Mouse (Mus musculus) adipocyte (in vitro differentiated cells): ENCODE measurements at regions not wholly inside any gene's neighbourhood (a gene's known extent, or its start where the extent isn't known, plus 50 kb on each side); places are given as distances from the start of the nearest gene placed in this dataset.

Experiments used
- DNase-seq: peaks from one replicate; pipeline ENCODE4 v3.0.0-alpha.2; 2016; ENCODE audit warnings: low spot score

- no peak for DNase-seq
These were observed 61.6 kb upstream of the Etaa1 start for GRCm38 (mm10) chr11:18015239-18015638.

DNA sequence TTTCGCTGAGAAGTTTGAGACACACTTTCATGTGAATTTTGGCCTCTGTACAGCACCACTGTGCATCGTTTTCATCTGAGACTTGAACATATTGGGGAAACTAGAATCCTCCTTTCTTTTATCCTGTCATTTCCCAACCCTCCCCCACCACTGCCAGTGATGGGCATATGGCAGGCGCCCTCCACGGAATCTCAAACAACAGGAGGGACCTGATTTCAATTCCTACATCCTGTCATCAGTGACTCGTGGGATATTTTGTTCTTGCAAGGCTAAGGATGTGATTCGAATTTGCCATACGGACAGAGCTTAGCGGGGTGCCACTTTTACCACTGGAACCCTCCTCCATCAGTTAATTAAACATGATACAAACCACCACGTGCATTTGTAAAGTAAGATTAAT lies 60.9 kb upstream of the Etaa1 start:
- no peak for DNase-seq

GRCm38 (mm10) chr11:18012085-18012484 lies 58.4 kb upstream of the Etaa1 start:
- no peak for DNase-seq

DNA sequence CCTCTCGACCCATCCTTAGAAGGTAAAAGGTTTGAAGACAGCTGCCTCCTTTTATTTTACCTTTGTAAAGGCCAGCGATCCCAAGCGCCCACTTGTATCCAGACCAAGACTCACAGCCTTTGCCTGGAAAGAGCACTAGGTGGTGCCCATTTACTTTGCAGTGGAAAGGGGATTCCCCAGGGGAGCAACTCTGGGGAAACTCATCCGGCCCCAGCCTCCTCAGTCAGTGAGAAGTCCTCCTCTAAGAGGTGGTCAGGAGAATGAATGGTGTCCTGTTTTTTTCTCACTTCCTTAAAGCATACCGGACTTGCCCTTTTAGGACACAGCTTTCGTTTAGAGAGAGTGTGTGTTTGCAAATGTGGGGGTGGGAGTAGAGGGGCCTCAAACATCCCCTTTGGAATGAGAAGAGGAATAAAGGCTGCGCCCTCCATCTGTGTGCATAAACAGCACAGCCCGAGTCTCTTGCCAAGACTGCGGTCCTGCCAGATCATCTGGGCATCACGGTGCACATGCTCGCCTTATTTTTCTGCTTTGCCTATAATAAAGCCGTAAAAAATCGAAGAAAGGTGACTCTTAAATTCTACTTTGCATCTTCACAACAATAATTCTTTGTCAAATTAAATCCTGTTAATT lies 57.5 kb upstream of the Etaa1 start:
- peak; percentile 32 for DNase-seq

GRCm38 (mm10) chr11:18008140-18008539 lies 54.5 kb upstream of the Etaa1 start:
- DNase-seq: no peak
